Comparison of ENCODE assay signal across 13 mouse cellular contexts in the genomic region with DNA sequence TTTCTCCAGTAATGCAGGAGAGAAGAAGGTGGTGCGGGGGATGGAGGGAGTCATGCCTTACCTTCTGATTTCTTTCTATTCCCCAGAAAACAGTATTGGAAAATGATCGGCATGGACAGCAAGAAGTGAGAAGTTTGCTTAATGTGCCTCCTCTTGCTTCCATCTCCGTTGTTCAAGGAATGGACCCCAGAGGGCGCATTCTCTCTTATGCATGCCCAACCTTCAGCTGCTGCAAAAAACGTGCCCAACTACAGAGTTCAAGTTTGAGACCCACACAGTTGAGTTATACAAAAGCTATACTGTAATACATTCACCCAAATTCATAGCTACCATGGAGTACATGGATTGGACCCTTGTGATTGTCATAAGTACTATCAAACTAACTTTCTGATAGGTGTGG. TPM values are rescaled to one million over a fixed set of nuclear protein-coding genes. Genes with fewer than 3 reads are reported as not detected.
DNase-seq lines count a peak whose midpoint lies in the region; ATAC-seq and TF ChIP-seq lines count a peak whose summit lies in the region.
"Had no signal": no experiment of that assay in that cellular context is flagged by ENCODE, and none has a peak within 500 bp of the region (broad histone marks: within the 10 kb centered on the region; RNA-seq: fewer than 3 reads in every experiment).

No protein-coding gene starts in this region.

- DNase-seq in CD4-positive, CD25-positive, alpha-beta regulatory T cell, adult 2 months (ENCODE audit: low read depth, low spot score), result peak; percentile 18
- no peak for DNase-seq in layer of hippocampus, adult 2 months (ENCODE audit: low spot score in 2 of 2)
- DNase-seq in layer of hippocampus, postnatal 10 days (ENCODE audit: low spot score in 2 of 2), result no peak
- peak; percentile 12 for DNase-seq in induced T-regulatory cell, adult 2 months (ENCODE audit: low read depth)
- DNase-seq in left cerebral cortex, adult 8-10 months (ENCODE audit: low spot score in 2 of 2), result no peak
- DNase-seq in spleen, postnatal 36 days (ENCODE audit: low spot score in 2 of 2), result no peak
- DNase-seq: cerebellum, adult 8-10 months had no signal

- H3K4me1 ChIP-seq in ES-Bruce4 (ENCODE audit: control insufficient read depth, insufficient read depth, low read length), result no peaks in the 10 kb centered on the region

- ATAC-seq in CD4-positive, CD25-positive, alpha-beta regulatory T cell, adult 4 months, result no peak

- no peaks in the 10 kb centered on the region for H3K36me3 ChIP-seq in ES-Bruce4 (ENCODE audit: control insufficient read depth, insufficient read depth, low read length, poor library complexity, severe bottlenecking)

- TF ChIP-seq EP300 in ES-Bruce4 (IDR thresholded peaks at IDR 0.05; ENCODE audit: insufficient read depth, low read depth, low read length), result no peak

- no peaks in the 10 kb centered on the region for H3K9me3 ChIP-seq in ES-Bruce4 (replicated peaks; ENCODE audit: control insufficient read depth, insufficient read depth, low read length, poor library complexity, severe bottlenecking)

- H3K9ac ChIP-seq in ES-Bruce4 (ENCODE audit: low read depth, poor library complexity, severe bottlenecking), result no peak overlapping the region

- H3K27me3 ChIP-seq in ES-Bruce4 (ENCODE audit: control insufficient read depth, insufficient read depth, low read length, poor library complexity, severe bottlenecking), result no peaks in the 10 kb centered on the region

- no peak overlapping the region for H3K4me3 ChIP-seq in layer of hippocampus, adult 2 months
- no peak overlapping the region for H3K4me3 ChIP-seq in ES-Bruce4 (ENCODE audit: low read depth, low read length)

- no peak overlapping the region for H3K27ac ChIP-seq in layer of hippocampus, adult 2 months
- no peak overlapping the region for H3K27ac ChIP-seq in ES-Bruce4 (ENCODE audit: insufficient read depth, low read length)

- no peak for TF ChIP-seq POLR2A in ES-Bruce4 (IDR thresholded peaks at IDR 0.05; ENCODE audit: insufficient read depth, low read length)

- TF ChIP-seq CTCF in layer of hippocampus, adult 2 months (conservative IDR thresholded peaks at IDR 0.05), result peak; percentile 62
- peak; percentile 6 for TF ChIP-seq CTCF in ES-Bruce4 (IDR thresholded peaks at IDR 0.05; ENCODE audit: low read depth, low read length)

RNA-seq across cellular contexts. Expression of gene Dydc2, which starts 16.5 kb away (rescaled TPM):
- not detected for polyA plus RNA-seq in CD4-positive, CD25-positive, alpha-beta regulatory T cell, adult 4 months (2017; shearing (Covaris generic))
- total RNA-seq in layer of hippocampus, adult 2 months (2021), result under 1 TPM; 0.61 to 0.95 TPM
- 1 to 10 TPM in 1 of 2 experiments, under 1 TPM in 1; 0.71 to 1.2 TPM for total RNA-seq in layer of hippocampus, postnatal 10 days (2021)
- polyA plus RNA-seq in ES-Bruce4 (2011; ENCODE audit: insufficient read depth, insufficient read length, low read depth, missing spikeins), result not detected in 2 replicates
- 1 to 10 TPM in 2 of 4 experiments, under 1 TPM in 2; 0.78 to 1.3 (median 0.98) TPM for total RNA-seq in left cerebral cortex, adult 8-10 months (2022)
- polyA plus RNA-seq: kidney, embryonic 14.5 days had no signal

RNA-seq across cellular contexts. Expression of gene Dydc1, which starts 20.2 kb away (rescaled TPM):
- polyA plus RNA-seq in CD4-positive, CD25-positive, alpha-beta regulatory T cell, adult 4 months (2017; shearing (Covaris generic)), result not detected
- not detected for total RNA-seq in layer of hippocampus, adult 2 months (2021)
- not detected for total RNA-seq in layer of hippocampus, postnatal 10 days (2021)
- not detected in 2 replicates for polyA plus RNA-seq in ES-Bruce4 (2011; ENCODE audit: insufficient read depth, insufficient read length, low read depth, missing spikeins)
- total RNA-seq in left cerebral cortex, adult 8-10 months (2022), result not detected
- total RNA-seq: left cerebral cortex, postnatal 36 days had no signal
- polyA plus RNA-seq: heart, embryonic 16.5 days; kidney, embryonic 14.5 days; neural tube, embryonic 14.5 days had no signal

RNA-seq across cellular contexts. Expression of gene Fam213a, which starts 38.9 kb away (rescaled TPM):
- polyA plus RNA-seq in CD4-positive, CD25-positive, alpha-beta regulatory T cell, adult 4 months (2017; shearing (Covaris generic)), result 10 to 100 TPM; 12.4 to 13.4 TPM
- total RNA-seq in layer of hippocampus, adult 2 months (2021), result 100 to 1,000 TPM; 154 to 159 TPM
- total RNA-seq in layer of hippocampus, postnatal 10 days (2021), result 100 to 1,000 TPM; 132 to 150 TPM
- polyA plus RNA-seq in ES-Bruce4 (2011; ENCODE audit: insufficient read depth, insufficient read length, low read depth, missing spikeins), result 24.8 and 27.5 TPM in 2 replicates
- 100 to 1,000 TPM; 121 to 133 (median 125) TPM for total RNA-seq in left cerebral cortex, adult 8-10 months (2022)

RNA-seq across cellular contexts. Expression of gene Mat1a, which starts 52.4 kb away (rescaled TPM):
- polyA plus RNA-seq in CD4-positive, CD25-positive, alpha-beta regulatory T cell, adult 4 months (2017; shearing (Covaris generic)), result not detected
- not detected for total RNA-seq in layer of hippocampus, adult 2 months (2021)
- not detected for total RNA-seq in layer of hippocampus, postnatal 10 days (2021)
- 0.52 and 1.2 TPM in 2 replicates for polyA plus RNA-seq in ES-Bruce4 (2011; ENCODE audit: insufficient read depth, insufficient read length, low read depth, missing spikeins)
- total RNA-seq in left cerebral cortex, adult 8-10 months (2022), result not detected
- total RNA-seq: left cerebral cortex, postnatal 36 days had no signal
- polyA plus RNA-seq: kidney, embryonic 14.5 days; neural tube, embryonic 14.5 days had no signal

Comparison
In these comparisons a context has a peak if more than half of its experiments do, and no peak if none do; other contexts are left out.
1. DNase-seq: peak in CD4-positive, CD25-positive, alpha-beta regulatory T cell, adult 2 months (single experiment) and induced T-regulatory cell, adult 2 months (single experiment); none in layer of hippocampus, adult 2 months (0 of 2), layer of hippocampus, postnatal 10 days (0 of 2), left cerebral cortex, adult 8-10 months (0 of 2) and spleen, postnatal 36 days (0 of 2).